Mouse (Mus musculus): ENCODE measurements around the gene Mphosph10. TPM values are rescaled to one million over a fixed set of nuclear protein-coding genes. Genes with fewer than 3 reads are reported as not detected.
A peak's percentile ranks its signal among the peaks of the same experiment; 100 is the strongest.

Gene Mphosph10
- total RNA-seq, 2 experiments from 2014 or later = 17.7 to 18.2 TPM

GRCm38 (mm10) chr7:64357405-64357804, 34.7 kb downstream of the Mphosph10 start:
- DNase-seq (ENCODE audit: low spot score in 2 of 2) = peak; percentile 51 to 67
- intact Hi-C loops (cut with DNase I) = no loop called here

GRCm38 (mm10) chr7:64356661-64357060, 35.4 kb downstream of the Mphosph10 start:
- intact Hi-C loops (cut with DNase I) = no loop called here
- no peak for DNase-seq (ENCODE audit: low spot score in 2 of 2)

- no peak for DNase-seq (ENCODE audit: low spot score in 2 of 2)
- intact Hi-C loops (cut with DNase I) = no loop called here
Observed at GRCm38 (mm10) chr7:64354206-64354605, 37.9 kb downstream of the Mphosph10 start.

- peak; percentile 60 to 77 for DNase-seq (ENCODE audit: low spot score in 2 of 2)
- intact Hi-C loops (cut with DNase I) = no loop called here
Observed at GRCm38 (mm10) chr7:64351087-64351486, 41.0 kb downstream of the Mphosph10 start.

GRCm38 (mm10) chr7:64349147-64349861, 42.8 kb downstream of the Mphosph10 start:
- intact Hi-C loops (cut with DNase I) = no loop called here
- DNase-seq (ENCODE audit: low spot score in 2 of 2) = peak; percentile 56 to 79

GRCm38 (mm10) chr7:64347813-64348212, 44.3 kb downstream of the Mphosph10 start:
- no peak for DNase-seq (ENCODE audit: low spot score in 2 of 2)
- intact Hi-C loops (cut with DNase I) = no loop called here

- intact Hi-C loops (cut with DNase I) = no loop called here
Observed at GRCm38 (mm10) chr7:64332686-64333085, 59.4 kb downstream of the Mphosph10 start.

GRCm38 (mm10) chr7:64331309-64331708, 60.8 kb downstream of the Mphosph10 start:
- intact Hi-C loops (cut with DNase I) = no loop called here
- no peak for DNase-seq (ENCODE audit: low spot score in 2 of 2)

More at GRCm38 (mm10) chr7:64332686-64333085, 59.4 kb downstream of the Mphosph10 start:
- no peak for DNase-seq (ENCODE audit: low spot score in 2 of 2)

- intact Hi-C loops (cut with DNase I) = loop anchor here (1.0 to 2.0 kb wide), 2 partner anchors 162 to 575 kb away; no protein-coding TSS in a partner anchor
- DNase-seq (ENCODE audit: low spot score in 2 of 2) = no peak
Observed at GRCm38 (mm10) chr7:64327486-64327885, 64.6 kb downstream of the Mphosph10 start.

- intact Hi-C loops (cut with DNase I) = loop anchor here (1.0 to 2.0 kb wide), 2 partner anchors 162 to 574 kb away; no protein-coding TSS in a partner anchor
Observed at GRCm38 (mm10) chr7:64326892-64327291, 65.2 kb downstream of the Mphosph10 start.

More at GRCm38 (mm10) chr7:64326892-64327291, 65.2 kb downstream of the Mphosph10 start:
- DNase-seq (ENCODE audit: low spot score in 2 of 2) = peak; percentile 82

Other genes starting within 250 kb of the Mphosph10 start
- gene Trpm1, start 238.4 kb downstream of the Mphosph10 start, total RNA-seq (2021) = under 1 TPM; 0.23 to 0.44 TPM
- gene Mtmr10, start 104.6 kb downstream of the Mphosph10 start, total RNA-seq (2021) = 10 to 100 TPM; 17.2 to 19.2 TPM
- 1 to 10 TPM; 9.4 to 10.0 TPM for gene Fan1, start 18.2 kb downstream of the Mphosph10 start, total RNA-seq (2021)
- 10 to 100 TPM; 47.3 to 47.4 TPM for gene Mcee, start 339 bp upstream of the Mphosph10 start, total RNA-seq (2021)
- gene Apba2, start 109.4 kb upstream of the Mphosph10 start, total RNA-seq (2021) = 100 to 1,000 TPM; 246 to 248 TPM